Mouse (Mus musculus): ENCODE data around the gene Cc2d2b. TPM values are rescaled to one million over a fixed set of nuclear protein-coding genes. Genes with fewer than 3 reads are reported as not detected.
A peak's percentile ranks its signal among the peaks of the same experiment; 100 is the strongest.

Gene Cc2d2b
- total and polyA plus RNA-seq, 3 experiments = not detected

DNA sequence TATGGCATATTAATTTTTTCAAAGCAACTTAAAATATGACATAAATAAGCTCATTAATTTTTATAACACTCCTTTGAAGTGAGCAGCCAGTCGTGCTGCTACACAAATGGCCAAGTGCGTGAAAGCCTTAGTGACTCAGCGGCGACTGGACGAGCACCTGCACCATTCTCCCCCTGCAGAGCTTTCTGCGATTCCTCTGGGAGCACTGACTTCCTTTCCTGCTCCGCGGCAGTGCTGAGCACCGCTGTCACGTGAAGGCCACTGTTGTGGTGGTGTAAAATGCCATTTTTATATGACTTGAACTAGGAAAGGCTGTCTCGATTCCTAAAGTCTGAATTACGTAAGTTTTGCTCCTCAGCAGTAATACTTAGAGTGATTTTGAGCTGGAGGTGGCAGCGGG is 93.0 kb downstream of the Cc2d2b start:
- Histone ChIP-seq H3K9ac (ENCODE audit: insufficient read depth, low read depth) (no peak overlapping the region), H3K9me3 (replicated peaks; ENCODE audit: low read length) (no peaks in the 10 kb centered on the region), H3K4me3 (replicated peaks in 1 of 3; ENCODE audit: low read depth in 2 of 3, low read length in 2 of 3, poor library complexity in 1 of 3) (no peak overlapping the region), H3K27ac (ENCODE audit: insufficient read depth, low read depth) (no peak overlapping the region), H3K4me1 (ENCODE audit: control insufficient read depth in 1 of 2, insufficient read depth in 2 of 2) (peaks cover 0 to 26% of the 10 kb centered on the region in 2 experiments; a peak in 2 of 4 replicates), H3K4me2 (ENCODE audit: insufficient read depth, low read depth, poor library complexity, severe bottlenecking) (no peak overlapping the region), H3K27me3 (replicated peaks) (no peaks in the 10 kb centered on the region), H3K36me3 (replicated peaks in 1 of 2; ENCODE audit: control insufficient read depth in 1 of 2, insufficient read depth in 1 of 2, low read length in 1 of 2) (peaks cover 38 to 80% of the 10 kb centered on the region in 2 experiments), H3K79me2 (replicated peaks; ENCODE audit: control insufficient read depth, extremely low read depth, insufficient read depth, poor library complexity, severe bottlenecking) (no peaks in the 10 kb centered on the region)
- in situ Hi-C loops (cut with MboI; ENCODE audit: low pct_ligation_motif_present, low pct_unique_long_range_greater_than_20kb, low sequenced_read_pairs) = no loop called here
- DNase-seq (ENCODE audit: extremely low read depth) = peak; percentile 48
- dilution Hi-C loops (cut with MboI; ENCODE audit: extremely low pct_ligation_motif_present, extremely low pct_unique_long_range_greater_than_20kb, low sequenced_read_pairs) = no loop called here
- TF ChIP-seq BHLHE40 (IDR thresholded peaks at IDR 0.05; ENCODE audit: low read depth, low read length) (peak; percentile 68), USF2 (conservative IDR thresholded peaks at IDR 0.05; ENCODE audit: low read depth, low read length) (peak; percentile 24), GABPA (IDR thresholded peaks at IDR 0.05; ENCODE audit: insufficient replicate concordance, low read depth, low read length) (no peak)

DNA sequence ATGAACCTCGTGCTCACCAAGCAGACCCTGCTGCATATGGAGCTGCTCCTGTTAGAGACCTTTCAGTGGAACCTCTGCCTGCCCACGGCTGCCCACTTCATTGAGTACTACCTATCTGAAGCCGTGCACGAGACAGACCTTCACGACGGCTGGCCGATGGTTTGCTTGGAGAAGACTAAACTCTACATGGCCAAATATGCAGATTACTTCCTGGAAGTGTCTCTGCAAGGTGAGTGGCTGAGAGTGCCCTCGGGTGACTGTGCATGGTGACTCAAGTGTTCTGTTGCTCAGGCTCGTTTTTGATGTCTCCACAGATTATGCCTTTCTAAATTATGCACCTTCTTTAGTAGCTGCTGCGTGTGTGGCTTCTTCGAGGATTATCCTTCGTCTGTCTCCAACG is 96.2 kb downstream of the Cc2d2b start:
- Histone ChIP-seq H3K27me3 (replicated peaks) (no peaks in the 10 kb centered on the region), H3K9me3 (replicated peaks; ENCODE audit: low read length) (no peaks in the 10 kb centered on the region), H3K4me1 (ENCODE audit: control insufficient read depth in 1 of 2, insufficient read depth in 2 of 2) (peaks cover 0 to 29% of the 10 kb centered on the region in 2 experiments; a peak in 2 of 4 replicates), H3K27ac (ENCODE audit: insufficient read depth, low read depth) (no peak overlapping the region), H3K36me3 (replicated peaks in 1 of 2; ENCODE audit: control insufficient read depth in 1 of 2, insufficient read depth in 1 of 2, low read length in 1 of 2) (peaks cover 26 to 79% of the 10 kb centered on the region in 2 experiments), H3K79me2 (replicated peaks; ENCODE audit: control insufficient read depth, extremely low read depth, insufficient read depth, poor library complexity, severe bottlenecking) (no peaks in the 10 kb centered on the region), H3K4me3 (replicated peaks in 1 of 3; ENCODE audit: low read depth in 2 of 3, low read length in 2 of 3, poor library complexity in 1 of 3) (no peak overlapping the region), H3K4me2 (ENCODE audit: insufficient read depth, low read depth, poor library complexity, severe bottlenecking) (no peak overlapping the region), H3K9ac (ENCODE audit: insufficient read depth, low read depth) (no peak overlapping the region)
- in situ Hi-C loops (cut with MboI; ENCODE audit: low pct_ligation_motif_present, low pct_unique_long_range_greater_than_20kb, low sequenced_read_pairs) (no loop called here), dilution Hi-C loops (cut with MboI; ENCODE audit: extremely low pct_ligation_motif_present, extremely low pct_unique_long_range_greater_than_20kb, low sequenced_read_pairs) (no loop called here)
- DNase-seq (ENCODE audit: extremely low read depth) = no peak
- TF ChIP-seq MEF2A (IDR thresholded peaks at IDR 0.05; ENCODE audit: borderline replicate concordance, low read depth, low read length) = no peak
- TF ChIP-seq CHD1 (IDR thresholded peaks at IDR 0.05; ENCODE audit: low read depth, low read length) = no peak
- TF ChIP-seq KAT2A (IDR thresholded peaks at IDR 0.05; ENCODE audit: insufficient replicate concordance, low read length) = no peak
- TF ChIP-seq EP300 (IDR thresholded peaks at IDR 0.05; ENCODE audit: low read length) = no peak
- TF ChIP-seq POLR2AphosphoS2 (IDR thresholded peaks at IDR 0.05; ENCODE audit: low read depth, low read length) = no peak
- no peak for TF ChIP-seq MXI1 (IDR thresholded peaks at IDR 0.05; ENCODE audit: low read depth, low read length)
- TF ChIP-seq IRF4 (IDR thresholded peaks at IDR 0.05; ENCODE audit: low read depth, low read length) = no peak
- no peak for TF ChIP-seq E2F4 (IDR thresholded peaks at IDR 0.05; ENCODE audit: insufficient replicate concordance, low read depth, low read length)
- TF ChIP-seq JUND (conservative IDR thresholded peaks at IDR 0.05; ENCODE audit: low read depth, low read length) = no peak
- TF ChIP-seq ETS1 (conservative IDR thresholded peaks at IDR 0.05; ENCODE audit: low read depth, low read length) = no peak
- no peak for TF ChIP-seq PAX5 (IDR thresholded peaks at IDR 0.05; ENCODE audit: low read length)
- no peak for TF ChIP-seq ZKSCAN1 (IDR thresholded peaks at IDR 0.05; ENCODE audit: borderline replicate concordance, low read depth, low read length)
- TF ChIP-seq ZC3H11A (IDR thresholded peaks at IDR 0.05; ENCODE audit: low read depth, low read length) = no peak
- no peak for TF ChIP-seq MYC (IDR thresholded peaks at IDR 0.05; ENCODE audit: low read depth, low read length)
